Mouse (Mus musculus): Measurements from ENCODE around the gene Stpg3.

DNA sequence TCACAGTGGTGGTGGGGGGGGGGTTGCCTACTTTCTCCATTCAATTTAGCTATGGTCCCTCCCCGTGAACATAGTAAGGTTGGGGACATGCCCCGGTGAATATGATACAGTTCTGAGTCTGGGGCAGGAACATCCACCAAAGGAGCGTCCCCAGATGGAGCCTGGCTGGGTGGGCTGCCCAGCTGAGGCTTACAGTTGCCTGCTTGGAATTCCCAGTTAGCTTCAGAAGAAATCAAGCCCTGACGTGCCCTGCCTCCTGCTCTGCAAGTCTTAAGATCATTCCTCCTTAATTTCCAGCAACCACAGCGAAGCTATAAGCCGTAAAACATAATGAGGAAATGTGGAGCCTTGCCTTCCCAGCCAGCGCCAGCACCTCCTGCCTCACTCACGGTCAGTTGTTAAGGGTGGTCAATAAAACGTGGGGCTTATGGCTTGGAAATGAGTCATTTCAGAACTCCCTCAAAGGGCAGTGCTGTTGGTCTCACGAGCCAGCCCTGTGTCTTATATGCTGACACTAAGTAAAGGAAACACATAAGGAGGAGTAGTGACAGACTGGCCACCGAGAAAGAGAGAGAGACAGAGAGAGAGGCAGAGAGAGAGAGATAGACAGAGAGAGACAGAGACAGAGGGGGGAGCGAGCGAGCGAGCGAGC, 34.7 kb downstream of the Stpg3 start:
- no peak for TF ChIP-seq POLR2A (IDR thresholded peaks at IDR 0.05; ENCODE audit: control insufficient read depth, extremely low read depth, insufficient read depth, low read length, poor library complexity)
- TF ChIP-seq CTCF (IDR thresholded peaks at IDR 0.05; ENCODE audit: borderline replicate concordance, control insufficient read depth, extremely low read depth, insufficient read depth, low read length, poor library complexity) = no peak

Measured in thymus, adult 2 months (tissue).